In the genomic region with DNA sequence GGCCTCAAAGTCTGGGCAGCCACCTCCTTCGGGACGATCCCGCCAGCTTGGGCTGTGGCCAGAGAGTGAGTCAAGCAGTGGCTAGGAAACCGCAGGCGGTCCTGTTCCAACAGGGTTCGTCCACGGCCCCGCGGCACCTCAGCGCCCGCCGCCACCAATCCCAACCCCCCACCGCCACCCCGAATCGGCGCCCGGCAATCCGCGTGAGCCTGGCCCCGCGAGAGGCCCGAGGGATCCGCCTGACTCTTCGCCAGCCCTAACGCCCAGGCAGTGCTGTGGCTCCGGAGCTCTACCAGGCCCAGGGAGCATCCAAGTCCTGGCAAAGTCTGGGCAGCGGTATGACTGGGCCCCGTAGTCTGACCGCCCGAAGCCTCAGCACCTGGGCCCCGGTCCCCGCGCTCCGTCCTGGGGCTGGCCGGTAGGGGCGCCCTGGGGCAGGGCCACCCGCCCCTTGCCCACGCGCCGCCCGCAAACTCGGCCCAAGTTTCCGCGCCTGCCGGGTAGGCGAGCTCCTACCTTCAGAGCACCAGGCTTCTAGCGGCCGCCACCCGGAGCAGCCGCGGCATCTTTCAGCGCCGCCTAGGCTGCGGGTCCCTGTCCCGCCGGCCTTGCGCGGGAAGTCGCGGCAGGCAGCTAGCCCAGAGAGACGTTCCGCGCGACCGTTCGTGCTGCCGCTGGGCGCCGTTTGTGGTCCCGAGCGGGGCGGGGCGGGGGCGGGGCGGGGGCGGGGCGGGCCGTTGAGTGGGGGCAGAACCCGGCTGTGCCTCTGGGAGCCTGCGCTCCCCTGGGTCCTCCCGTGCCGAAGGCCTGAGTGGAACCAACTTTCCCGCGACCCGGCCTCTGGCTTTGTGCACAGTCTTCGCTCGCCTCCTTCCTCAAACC, we compare ENCODE assay signal across 8 mouse cellular contexts. TPM values are rescaled to one million over a fixed set of nuclear protein-coding genes. Genes with fewer than 3 reads are reported as not detected.
DNase-seq lines count a peak whose midpoint lies in the region; ATAC-seq lines count a peak whose summit lies in the region.

A gene (minus strand): TSS at position 700 of the 882 bp plus-strand sequence.

- peaks cover 19% of the 10 kb centered on the region for H3K36me3 ChIP-seq in limb, embryonic 13.5 days
- H3K36me3 ChIP-seq in midbrain, embryonic 14.5 days (ENCODE audit: control insufficient read depth, insufficient read depth, low read length) = no peaks in the 10 kb centered on the region

- peak; percentile 85 for DNase-seq in 3134 (ENCODE audit: extremely low read depth, insufficient read length, low spot score)
- peak; percentile 71 for DNase-seq in adrenal gland, adult 8-10 months
- peak; percentile 57 for DNase-seq in embryo, embryonic 11.5 days (ENCODE audit: low read depth, low spot score)
- peak; percentile 98 for DNase-seq in heart, adult 11 months
- DNase-seq in kidney, adult 11 months = peak; percentile 73
- DNase-seq in midbrain, embryonic 14.5 days = peak; percentile 74
- peak; percentile 80 for DNase-seq in spleen, adult 12 weeks (ENCODE audit: low spot score)

- H3K9me3 ChIP-seq in limb, embryonic 13.5 days = no peaks in the 10 kb centered on the region
- no peaks in the 10 kb centered on the region for H3K9me3 ChIP-seq in midbrain, embryonic 14.5 days (ENCODE audit: control insufficient read depth, low read length)

- H3K4me1 ChIP-seq in limb, embryonic 13.5 days = peaks cover 25% of the 10 kb centered on the region
- H3K4me1 ChIP-seq in midbrain, embryonic 14.5 days (ENCODE audit: control insufficient read depth, insufficient read depth, low read length) = peaks cover 23% of the 10 kb centered on the region

- peak within 1 kb of the TSS; percentile 77 for H3K27ac ChIP-seq in limb, embryonic 13.5 days
- no peak within 1 kb of the TSS for H3K27ac ChIP-seq in midbrain, embryonic 14.5 days (replicated peaks; ENCODE audit: low read depth, low read length)

- peak; percentile 80 for ATAC-seq in limb, embryonic 13.5 days (ENCODE audit: low FRiP score, low read depth)
- ATAC-seq in midbrain, embryonic 14.5 days (ENCODE audit: low FRiP score, low TSS enrichment) = peak; percentile 71

- H3K9ac ChIP-seq in limb, embryonic 13.5 days = peak within 1 kb of the TSS; percentile 88
- peak within 1 kb of the TSS; percentile 68 for H3K9ac ChIP-seq in midbrain, embryonic 14.5 days (replicated peaks; ENCODE audit: low read length)

- peak within 1 kb of the TSS; percentile 82 for H3K4me3 ChIP-seq in limb, embryonic 13.5 days
- H3K4me3 ChIP-seq in midbrain, embryonic 14.5 days (replicated peaks; ENCODE audit: low read depth, low read length) = peak within 1 kb of the TSS; percentile 58

- no peaks in the 10 kb centered on the region; the same call in none of the 2 replicates for H3K27me3 ChIP-seq in limb, embryonic 13.5 days
- no peaks in the 10 kb centered on the region for H3K27me3 ChIP-seq in midbrain, embryonic 14.5 days (ENCODE audit: control insufficient read depth, insufficient read depth, low read length)

- WGBS in limb, embryonic 13.5 days = under 1% methylated on average over 82 of the region's 87 CpGs
- WGBS in midbrain, embryonic 14.5 days = under 1% methylated on average over 85 of the region's 87 CpGs

- H3K4me2 ChIP-seq in limb, embryonic 13.5 days (replicated peaks) = peak within 1 kb of the TSS; percentile 98
- H3K4me2 ChIP-seq in midbrain, embryonic 14.5 days (ENCODE audit: low read length) = peak within 1 kb of the TSS; percentile 96

RNA-seq across cellular contexts. Expression of the gene that starts here (rescaled TPM):
- 10 to 100 TPM; 41.3 to 76.8 (median 50.9) TPM for total RNA-seq in adrenal gland, adult 8-10 months (2022)
- 16.5 and 17.6 TPM in 2 replicates for polyA plus RNA-seq in limb, embryonic 13.5 days (2015; fragmentation: Nextera tagmentation; extraction: Ambion mirVana)
- 3.3 and 4.4 TPM in 2 replicates for polyA plus RNA-seq in midbrain, embryonic 14.5 days (2014; fragmentation: Nextera tagmentation; extraction: Ambion mirVana)
